Mouse (Mus musculus) heart, adult 10 weeks (tissue): ENCODE results near the gene Ushbp1. TPM values are rescaled to one million over a fixed set of nuclear protein-coding genes. Genes with fewer than 3 reads are reported as not detected.

Experiments
- polyA plus RNA-seq: library from polyadenylated mRNA; stranded (reverse); fragments of 350-450 nt; fragmentation: Illumina TruSeq; extraction: RNeasy Lipid Tissue Mini Kit (QIAGEN cat#74804); gene quantifications from one replicate; pipeline ENCODE4 v1.2.3, GENCODE M21; 2014; ENCODE audit warnings: low read depth, low replicate concordance

Gene Ushbp1
- 54.2 TPM for polyA plus RNA-seq

DNA sequence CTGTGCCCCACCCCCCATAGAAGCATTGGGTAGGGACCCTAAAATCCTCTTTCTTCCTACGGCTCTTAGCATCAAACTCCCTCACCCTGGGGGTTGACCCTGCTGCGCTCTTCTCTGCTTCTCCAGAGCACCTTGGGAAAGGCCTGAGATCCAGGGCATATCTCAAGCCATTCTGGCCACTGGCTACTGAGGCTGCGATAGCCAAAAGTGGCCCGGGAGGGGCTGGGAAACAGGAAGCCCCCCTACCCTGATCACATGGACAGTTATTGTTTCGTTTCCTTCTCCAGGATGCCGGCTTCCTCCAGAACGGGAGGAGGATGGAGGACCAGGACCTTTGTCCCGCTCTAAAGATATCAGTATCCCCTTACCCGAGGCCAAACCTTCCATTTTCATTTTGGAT is at the start of gene Ushbp1:
Gene Ushbp1, minus strand, starts transcription at position 174 of the 400 bp plus-strand sequence.

DNA sequence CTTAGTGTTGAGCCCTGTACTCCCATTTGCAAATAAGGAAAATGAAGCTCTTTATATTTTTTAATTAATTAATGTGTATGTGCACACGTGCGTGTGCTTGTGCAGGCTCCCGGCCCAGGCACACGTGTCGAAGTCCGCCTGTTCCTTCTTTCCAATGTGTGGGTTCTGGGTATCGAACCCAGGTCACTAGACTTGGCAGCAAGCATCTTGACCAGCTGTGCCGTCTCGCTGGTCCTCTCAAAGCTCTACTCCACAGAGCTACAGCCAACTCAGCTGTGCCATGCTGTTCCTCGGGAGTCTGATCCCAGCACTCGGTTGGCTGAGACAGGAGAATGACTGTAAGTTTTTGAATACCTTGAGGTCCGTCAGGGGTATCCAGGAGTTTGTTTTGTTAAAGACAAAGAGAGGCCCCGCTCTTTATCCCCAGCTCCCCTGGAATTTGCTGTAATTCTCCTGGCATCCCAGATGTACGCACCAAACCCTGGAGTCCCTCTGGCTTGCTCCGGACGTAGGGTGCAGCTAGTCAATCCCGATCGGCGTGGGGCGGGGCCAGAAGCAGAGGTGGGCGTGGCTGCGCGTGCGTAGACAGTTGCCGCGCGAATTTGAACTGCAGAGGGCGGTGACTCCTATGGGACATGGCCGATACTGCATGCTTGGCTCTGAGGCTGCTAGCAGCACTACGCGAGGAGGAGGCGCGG is 9.9 kb upstream of the Ushbp1 start, which contains the start of gene Ankle1:
Gene Ankle1, plus strand, starts transcription at position 610 of the 698 bp plus-strand sequence.

DNA sequence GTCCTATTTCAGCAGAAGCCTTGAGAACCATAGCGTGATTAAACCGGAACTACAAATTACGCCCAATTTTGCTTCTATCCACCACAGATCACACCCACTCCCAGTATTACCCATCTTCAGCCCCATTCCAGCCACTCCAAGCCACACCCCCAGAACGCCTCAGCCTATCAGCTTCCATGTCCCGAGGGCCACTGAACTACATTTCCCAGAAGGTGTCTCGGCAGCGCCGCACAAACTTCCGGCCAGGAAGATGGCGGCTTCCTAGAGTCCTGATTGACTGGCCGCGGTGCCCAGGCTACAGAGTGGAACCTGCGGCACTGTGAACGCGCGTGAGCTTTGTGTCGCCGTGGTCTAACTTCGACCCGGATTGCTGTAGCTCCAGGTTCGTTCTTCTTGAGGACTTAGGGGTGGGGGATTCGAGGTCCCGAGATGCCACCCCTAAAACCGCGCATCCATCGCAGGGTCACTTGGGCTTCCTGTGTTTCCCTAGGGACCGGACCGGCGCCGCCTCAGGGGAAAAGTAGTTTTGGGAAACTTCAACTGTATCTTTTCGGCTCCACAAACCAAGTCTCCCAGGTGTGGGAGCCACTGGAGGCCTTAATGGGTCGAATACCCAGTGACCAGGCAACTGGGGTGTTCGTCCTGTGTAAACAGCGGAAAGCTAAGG is 1.2 kb upstream of the Ushbp1 start, which contains the start of gene Babam1:
Gene Babam1, plus strand, starts transcription at position 223 of the 667 bp plus-strand sequence.

DNA sequence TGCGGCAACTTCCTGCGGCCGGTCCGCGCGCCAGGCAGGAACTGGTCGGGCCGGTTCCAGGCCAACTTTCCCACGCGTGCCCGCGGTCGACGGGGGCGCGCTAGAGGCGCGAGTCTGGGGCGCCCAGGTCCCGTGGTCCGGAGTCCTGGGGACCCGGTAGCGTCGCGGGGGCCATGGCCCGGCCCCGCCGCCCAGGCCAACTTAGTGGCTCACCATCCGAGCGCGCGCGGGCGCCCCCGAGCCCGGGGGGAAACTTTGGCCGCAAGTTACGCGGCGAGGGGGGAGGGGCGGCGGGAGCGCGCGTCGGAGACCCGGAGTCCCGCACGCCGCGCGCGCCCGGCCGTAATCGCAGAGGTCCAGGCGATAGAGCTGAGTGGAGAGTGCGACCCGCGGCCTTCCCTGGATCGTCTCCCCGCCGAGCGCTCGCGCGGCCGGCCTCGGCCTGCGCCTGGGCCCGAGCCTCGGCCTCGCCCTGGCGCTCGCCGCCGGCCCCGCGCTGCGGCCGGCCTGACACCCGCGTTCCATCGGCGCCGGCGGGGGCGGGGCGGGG is 14.1 kb downstream of the Ushbp1 start, which contains the start of gene Nr2f6:
Gene Nr2f6, minus strand, starts transcription at position 540 of the 550 bp plus-strand sequence.

DNA sequence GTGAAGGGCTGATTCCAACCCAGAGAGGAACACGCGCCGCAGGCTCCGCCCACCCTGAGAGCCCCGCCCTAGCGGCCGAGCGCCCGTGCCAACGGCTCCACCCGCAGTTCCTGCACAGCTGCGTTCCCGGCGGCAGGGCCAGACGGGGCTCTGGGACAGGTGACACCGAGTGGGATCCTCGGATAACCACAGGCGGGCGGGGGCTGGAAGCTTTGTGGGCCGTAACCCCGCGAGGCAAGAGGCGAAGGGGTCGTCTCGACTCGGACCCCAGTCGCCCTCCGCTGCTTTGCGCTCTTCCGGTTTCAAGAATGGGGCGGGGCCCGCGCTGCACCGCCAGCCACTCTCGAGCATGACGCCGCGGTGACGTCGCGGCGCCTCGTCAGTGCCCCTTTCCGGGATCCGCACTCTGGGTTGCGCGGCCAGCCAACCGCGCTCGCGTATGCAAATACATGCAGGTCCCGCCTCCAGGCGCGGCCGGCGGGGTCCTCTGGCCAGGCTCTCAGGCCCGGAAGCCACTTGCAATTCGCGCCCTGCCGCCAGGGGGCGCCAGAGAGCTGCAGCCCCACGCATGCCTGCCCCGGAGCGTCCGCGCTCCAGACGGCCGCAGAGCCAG is 24.3 kb downstream of the Ushbp1 start, which contains the start of gene Ocel1:
Gene Ocel1, plus strand, starts transcription at position 63 of the 613 bp plus-strand sequence.

DNA sequence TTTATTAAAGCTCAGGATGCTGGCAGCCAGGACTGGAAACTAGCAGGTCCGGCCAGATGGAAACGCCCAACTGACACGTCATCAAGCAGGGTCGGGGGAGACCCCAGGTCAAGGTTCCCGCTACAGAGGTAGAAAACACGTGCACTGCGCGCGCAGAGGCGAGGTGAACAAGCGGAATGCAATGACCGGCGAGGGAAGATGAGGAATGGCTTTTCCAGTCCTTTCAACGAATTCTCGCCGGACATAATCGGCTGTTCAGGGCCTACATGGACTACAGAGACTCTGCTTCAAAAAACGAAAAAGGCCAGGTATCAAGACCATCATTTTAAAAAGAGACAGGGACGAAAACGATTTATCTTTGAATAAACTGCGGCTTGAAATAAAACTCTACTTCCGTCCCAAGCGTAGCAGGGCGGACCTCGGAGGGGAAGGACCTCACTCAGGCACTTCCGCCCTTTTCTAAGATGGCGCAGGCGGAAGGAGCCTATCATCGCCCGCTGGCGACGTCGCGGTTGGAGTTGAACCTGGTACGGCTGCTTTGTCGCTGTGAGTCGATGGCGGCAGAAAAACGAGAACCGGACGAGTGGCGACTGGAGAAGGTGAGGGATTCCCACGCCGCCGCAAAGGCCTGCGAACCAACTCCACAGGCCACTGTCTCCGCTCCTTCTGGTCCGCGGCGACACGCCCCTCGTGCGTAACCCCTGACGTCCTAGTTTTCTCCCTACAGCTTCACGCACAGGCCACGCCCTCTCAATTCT is 28.7 kb downstream of the Ushbp1 start, which contains the start of gene Use1:
Gene Use1, plus strand, starts transcription at position 78 of the 758 bp plus-strand sequence.

Other genes with a start within 250 kb of the Ushbp1 start
- 24.4 TPM for gene Myo9b, start 123.1 kb downstream of the Ushbp1 start, polyA plus RNA-seq
- gene Haus8, start 122.9 kb downstream of the Ushbp1 start, polyA plus RNA-seq, result 27.6 TPM
- gene Use1, start 29.0 kb downstream of the Ushbp1 start, polyA plus RNA-seq, result 174 TPM
- 9.2 TPM for gene Ocel1, start 24.5 kb downstream of the Ushbp1 start, polyA plus RNA-seq
- gene Nr2f6, start 13.8 kb downstream of the Ushbp1 start, polyA plus RNA-seq, result 35.0 TPM
- gene Babam1, start 1.1 kb upstream of the Ushbp1 start, polyA plus RNA-seq, result 74.7 TPM
- gene Ankle1, start 10.2 kb upstream of the Ushbp1 start, polyA plus RNA-seq, result not detected
- gene Abhd8, start 67.9 kb upstream of the Ushbp1 start, polyA plus RNA-seq, result 21.8 TPM
- 132 TPM for gene Mrpl34, start 69.2 kb upstream of the Ushbp1 start, polyA plus RNA-seq
- gene Dda1, start 73.4 kb upstream of the Ushbp1 start, polyA plus RNA-seq, result 38.0 TPM
- 12.2 TPM for gene Ano8, start 90.2 kb upstream of the Ushbp1 start, polyA plus RNA-seq
- gene Gtpbp3, start 92.3 kb upstream of the Ushbp1 start, polyA plus RNA-seq, result 20.3 TPM
- 17.7 TPM for gene Plvap, start 116.0 kb upstream of the Ushbp1 start, polyA plus RNA-seq
- gene Ccdc194, start 129.9 kb upstream of the Ushbp1 start, polyA plus RNA-seq, result not detected
- 48.9 TPM for gene Bst2, start 141.7 kb upstream of the Ushbp1 start, polyA plus RNA-seq
- gene Mvb12a, start 147.1 kb upstream of the Ushbp1 start, polyA plus RNA-seq, result 36.1 TPM
- not detected for gene Tmem221, start 163.1 kb upstream of the Ushbp1 start, polyA plus RNA-seq
- not detected for gene Nxnl1, start 170.8 kb upstream of the Ushbp1 start, polyA plus RNA-seq
- gene Slc27a1, start 173.1 kb upstream of the Ushbp1 start, polyA plus RNA-seq, result 190 TPM
- gene Pgls, start 196.4 kb upstream of the Ushbp1 start, polyA plus RNA-seq, result 63.1 TPM
- gene Fam129c, start 201.8 kb upstream of the Ushbp1 start, polyA plus RNA-seq, result 1.8 TPM
- 40.4 TPM for gene Colgalt1, start 215.2 kb upstream of the Ushbp1 start, polyA plus RNA-seq